Mouse (Mus musculus): Measurements from ENCODE around the gene Camta2. TPM values are rescaled to one million over a fixed set of nuclear protein-coding genes. Genes with fewer than 3 reads are reported as not detected.

Camta2 gene
- polyA plus RNA-seq, 2 experiments, result 2.1 to 2.7 TPM

DNA sequence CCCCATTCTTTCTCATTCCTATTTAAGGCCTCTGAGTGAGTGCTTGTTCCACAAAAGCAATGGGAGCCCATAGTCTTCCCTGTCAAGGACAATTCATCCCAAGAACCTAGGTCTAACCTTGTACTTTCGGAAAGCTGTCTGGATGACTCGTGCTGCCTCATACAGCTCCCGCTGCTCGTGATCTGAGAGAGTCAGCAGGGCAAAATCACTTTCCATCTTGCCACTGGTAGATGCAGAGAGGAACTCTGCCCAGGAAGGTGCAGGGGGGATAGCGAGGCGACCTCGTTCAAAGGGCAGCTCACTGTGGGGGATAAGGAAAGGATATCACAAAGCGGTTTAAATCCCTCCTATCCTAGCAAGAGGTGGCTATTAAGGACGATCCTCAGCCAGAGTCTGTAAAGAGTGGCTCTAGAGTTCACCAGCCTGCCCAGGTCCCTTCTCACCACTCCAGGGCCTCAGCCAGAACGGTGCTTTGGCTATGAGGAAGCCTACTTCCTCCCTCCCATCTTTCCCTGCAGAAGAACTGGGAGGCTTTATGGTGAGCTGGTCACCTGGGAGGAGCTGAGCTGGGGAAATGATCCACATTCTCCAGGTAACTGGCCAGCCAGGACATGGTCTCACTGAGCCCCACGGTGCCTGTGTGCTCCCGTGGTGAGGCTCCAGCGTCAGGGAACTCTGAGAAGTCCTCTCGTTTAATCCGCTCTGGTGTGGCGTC, 16.4 kb downstream of the Camta2 start:
- Histone ChIP-seq H3K4me2 (ENCODE audit: low read depth) (no peak overlapping the region), H3K9me3 (ENCODE audit: control insufficient read depth, low read length) (no peaks in the 10 kb centered on the region), H3K4me1 (replicated peaks; ENCODE audit: control insufficient read depth in 2 of 2, insufficient read depth in 2 of 2, low read length in 1 of 2) (peaks cover 9 to 12% of the 10 kb centered on the region in 2 experiments), H3K27me3 (ENCODE audit: control insufficient read depth, insufficient read depth, low read length) (no peaks in the 10 kb centered on the region), H3K36me3 (replicated peaks; ENCODE audit: control insufficient read depth, insufficient read depth, low read depth) (no peaks in the 10 kb centered on the region), H3K27ac (no peak overlapping the region), H3K9ac (replicated peaks) (no peak overlapping the region), H3K4me3 (ENCODE audit: insufficient read depth in 1 of 2, low read depth in 2 of 2, low read length in 2 of 2) (no peak overlapping the region)
- TF ChIP-seq EP300 (IDR thresholded peaks at IDR 0.05; ENCODE audit: low read depth) (no peak), CTCF (IDR thresholded peaks at IDR 0.05; ENCODE audit: low read depth) (no peak)
- ATAC-seq (ENCODE audit: insufficient read depth) (no peak), DNase-seq (ENCODE audit: low read depth in 3 of 3, low spot score in 3 of 3) (no peak)
- 78% methylated on average over 16 of the region's 16 CpGs for WGBS (ENCODE audit: insufficient replicate concordance)

- no peaks in the 10 kb centered on the region for H3K9me3 ChIP-seq (ENCODE audit: control insufficient read depth, low read length)
- no peak overlapping the region for H3K27ac ChIP-seq
- H3K9ac ChIP-seq (replicated peaks), result no peak overlapping the region; the same call in 1 of the 2 replicates
- H3K36me3 ChIP-seq (replicated peaks; ENCODE audit: control insufficient read depth, insufficient read depth, low read depth), result no peaks in the 10 kb centered on the region
- no peak for ATAC-seq (ENCODE audit: insufficient read depth)
- no peak for DNase-seq (ENCODE audit: low read depth in 3 of 3, low spot score in 3 of 3)
- H3K4me2 ChIP-seq (ENCODE audit: low read depth), result peak overlapping the region; percentile 91
- peaks cover 9 to 12% of the 10 kb centered on the region in 2 experiments for H3K4me1 ChIP-seq (replicated peaks; ENCODE audit: control insufficient read depth in 2 of 2, insufficient read depth in 2 of 2, low read length in 1 of 2)
- WGBS (ENCODE audit: insufficient replicate concordance), result 57% methylated on average over 14 of the region's 14 CpGs
- H3K27me3 ChIP-seq (ENCODE audit: control insufficient read depth, insufficient read depth, low read length), result no peaks in the 10 kb centered on the region
- TF ChIP-seq CTCF (IDR thresholded peaks at IDR 0.05; ENCODE audit: low read depth), result no peak
- TF ChIP-seq EP300 (IDR thresholded peaks at IDR 0.05; ENCODE audit: low read depth), result no peak
- peak overlapping the region; percentile 79 to 93; a peak in 3 of 4 replicates for H3K4me3 ChIP-seq (ENCODE audit: insufficient read depth in 1 of 2, low read depth in 2 of 2, low read length in 2 of 2)
These were observed 17.4 kb downstream of the Camta2 start for GRCm38 (mm10) chr11:70670483-70670882.

DNA sequence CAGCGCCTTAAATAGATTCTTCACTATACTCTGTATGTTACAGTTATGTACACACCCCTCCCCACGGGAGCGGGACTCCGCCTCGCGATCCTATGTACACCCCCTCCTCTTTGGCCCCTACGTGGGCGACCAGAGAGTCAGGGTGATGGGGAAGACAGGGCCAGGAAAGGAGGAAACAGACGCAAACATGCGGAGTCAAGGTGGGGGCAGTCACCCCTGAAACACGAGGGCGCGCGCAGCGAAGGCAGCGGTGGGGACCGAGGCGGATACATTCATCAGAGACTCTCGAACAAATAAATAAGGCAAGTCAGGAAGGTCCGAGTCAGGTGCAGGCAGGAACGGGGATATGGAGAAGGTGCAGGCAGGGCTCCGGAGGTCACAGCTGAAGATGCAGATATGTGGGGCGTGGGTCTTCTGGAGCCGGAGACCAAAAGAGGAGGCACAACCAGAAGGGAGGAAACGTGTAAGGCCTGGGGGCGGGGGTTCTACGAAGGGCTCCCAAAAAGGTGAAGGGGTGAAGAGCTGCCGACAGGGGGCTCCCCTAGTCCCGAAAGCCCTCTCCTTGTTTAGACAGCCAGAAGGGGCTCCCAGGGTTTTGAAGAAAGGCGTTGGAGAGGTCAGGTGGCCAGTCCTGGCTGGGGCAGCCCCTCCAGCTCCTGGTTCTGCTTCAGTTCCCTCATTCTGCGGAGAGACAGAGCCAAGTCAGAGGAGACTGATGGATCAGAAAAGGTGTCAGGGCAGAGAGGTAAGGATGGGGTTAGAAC, 18.1 kb downstream of the Camta2 start:
- Histone ChIP-seq H3K27me3 (ENCODE audit: control insufficient read depth, insufficient read depth, low read length) (no peaks in the 10 kb centered on the region), H3K27ac (peak overlapping the region; percentile 74), H3K36me3 (replicated peaks; ENCODE audit: control insufficient read depth, insufficient read depth, low read depth) (peaks cover 6% of the 10 kb centered on the region), H3K4me3 (ENCODE audit: insufficient read depth in 1 of 2, low read depth in 2 of 2, low read length in 2 of 2) (peak overlapping the region; percentile 79 to 93), H3K4me1 (replicated peaks; ENCODE audit: control insufficient read depth in 2 of 2, insufficient read depth in 2 of 2, low read length in 1 of 2) (peaks cover 9 to 12% of the 10 kb centered on the region in 2 experiments), H3K9me3 (ENCODE audit: control insufficient read depth, low read length) (no peaks in the 10 kb centered on the region), H3K9ac (replicated peaks) (peak overlapping the region; percentile 81), H3K4me2 (ENCODE audit: low read depth) (peak overlapping the region; percentile 91)
- ATAC-seq (ENCODE audit: insufficient read depth), result no peak
- 1% methylated on average over 31 of the region's 31 CpGs for WGBS (ENCODE audit: insufficient replicate concordance)
- peak; percentile 59 to 66 (median 63) for DNase-seq (ENCODE audit: low read depth in 3 of 3, low spot score in 3 of 3)
- no peak for TF ChIP-seq EP300 (IDR thresholded peaks at IDR 0.05; ENCODE audit: low read depth)
- peak; percentile 63 for TF ChIP-seq CTCF (IDR thresholded peaks at IDR 0.05; ENCODE audit: low read depth)

DNA sequence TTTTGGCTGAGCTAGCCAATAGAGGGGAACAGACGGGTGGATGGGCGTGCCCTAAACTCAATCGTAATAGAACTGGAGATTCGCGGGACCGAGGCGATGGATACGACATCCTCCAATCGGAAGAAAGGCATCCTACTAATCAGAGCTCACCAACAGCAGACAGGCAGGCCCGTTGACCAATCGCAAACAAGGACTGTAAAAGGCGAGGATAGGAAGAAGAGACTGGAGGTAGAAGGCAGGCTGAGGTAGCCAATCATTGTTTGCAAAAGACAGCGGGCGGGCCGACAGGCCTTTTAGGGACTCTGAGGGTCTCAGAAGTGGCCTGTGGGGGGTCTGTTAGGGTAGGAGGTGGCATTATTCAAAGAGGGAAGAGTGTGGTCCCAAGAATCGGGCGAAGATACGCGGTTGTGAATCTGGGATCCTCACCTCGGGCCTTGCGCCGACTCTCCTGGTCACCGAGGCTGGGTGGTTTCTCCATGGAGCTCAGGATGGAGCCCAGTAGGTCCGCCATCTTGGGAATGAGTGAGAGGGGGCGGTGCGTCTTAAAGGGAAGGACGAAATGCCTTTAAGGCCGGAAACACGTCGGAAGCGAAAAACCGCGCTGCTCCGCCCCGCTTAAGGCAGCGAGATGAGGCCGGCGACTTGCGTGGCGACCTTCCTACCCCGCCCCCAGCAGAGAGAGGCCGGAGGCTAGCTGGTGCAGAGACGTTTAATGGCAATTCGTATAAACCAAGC, 19.0 kb downstream of the Camta2 start, which contains the start of gene Spag7:
TSS of gene Spag7 (minus strand) at position 646 of the 735 bp plus-strand sequence.
- peak within 1 kb of the TSS; percentile 81 for H3K9ac ChIP-seq (replicated peaks)
- peaks cover 12% of the 10 kb centered on the region for H3K36me3 ChIP-seq (replicated peaks; ENCODE audit: control insufficient read depth, insufficient read depth, low read depth)
- ATAC-seq (ENCODE audit: insufficient read depth) (peak; percentile 90), DNase-seq (ENCODE audit: low read depth in 3 of 3, low spot score in 3 of 3) (peak; percentile 99 to 100 (median 100))
- no peaks in the 10 kb centered on the region for H3K9me3 ChIP-seq (ENCODE audit: control insufficient read depth, low read length)
- H3K4me2 ChIP-seq (ENCODE audit: low read depth), result peak within 1 kb of the TSS; percentile 91
- peaks cover 9 to 12% of the 10 kb centered on the region in 2 experiments for H3K4me1 ChIP-seq (replicated peaks; ENCODE audit: control insufficient read depth in 2 of 2, insufficient read depth in 2 of 2, low read length in 1 of 2)
- WGBS (ENCODE audit: insufficient replicate concordance), result under 1% methylated on average over 44 of the region's 44 CpGs
- TF ChIP-seq CTCF (IDR thresholded peaks at IDR 0.05; ENCODE audit: low read depth) (no peak; the same call in 1 of the 2 replicates), EP300 (IDR thresholded peaks at IDR 0.05; ENCODE audit: low read depth) (peak; percentile 57)
- peak within 1 kb of the TSS; percentile 79 to 93 for H3K4me3 ChIP-seq (ENCODE audit: insufficient read depth in 1 of 2, low read depth in 2 of 2, low read length in 2 of 2)
- H3K27ac ChIP-seq, result peak within 1 kb of the TSS; percentile 89
- H3K27me3 ChIP-seq (ENCODE audit: control insufficient read depth, insufficient read depth, low read length), result no peaks in the 10 kb centered on the region
